Mouse (Mus musculus): ENCODE measurements at regions not wholly inside any gene's neighbourhood (a gene's known extent, or its start where the extent isn't known, plus 50 kb on each side); places are given as distances from the start of the nearest gene placed in this dataset.

GRCm38 (mm10) chr13:82258491-82258935, 475.6 kb downstream of the Cetn3 start:
- WGBS: 80% methylated on average over 1 of the region's 1 CpGs
- Histone ChIP-seq H3K27me3 (ENCODE audit: control insufficient read depth, insufficient read depth, low read length) (no peaks in the 10 kb centered on the region), H3K4me1 (ENCODE audit: control insufficient read depth, insufficient read depth, low read length) (no peaks in the 10 kb centered on the region), H3K9ac (ENCODE audit: low read depth, low read length) (no peak overlapping the region), H3K4me3 (ENCODE audit: insufficient read depth, low read depth, low read length) (no peak overlapping the region), H3K79me2 (ENCODE audit: control insufficient read depth, insufficient read depth, low read length) (no peaks in the 10 kb centered on the region), H3K27ac (replicated peaks; ENCODE audit: insufficient read depth, low read depth, low read length) (no peak overlapping the region), H3K36me3 (ENCODE audit: control insufficient read depth, insufficient read depth, low read length) (no peaks in the 10 kb centered on the region)
- peak; percentile 15 for DNase-seq (ENCODE audit: extremely low read depth, low read depth, low spot score)
- no peak for TF ChIP-seq POLR2A (IDR thresholded peaks at IDR 0.05; ENCODE audit: extremely low read depth, insufficient read depth, low read length)
- no peak for TF ChIP-seq CTCF (IDR thresholded peaks at IDR 0.05; ENCODE audit: low read depth, low read length)

- DNase-seq (ENCODE audit: extremely low read depth, low read depth, low spot score): no peak
- no peaks in the 10 kb centered on the region for H3K79me2 ChIP-seq (ENCODE audit: control insufficient read depth, insufficient read depth, low read length)
- no peak overlapping the region for H3K27ac ChIP-seq (replicated peaks; ENCODE audit: insufficient read depth, low read depth, low read length)
- no peak for TF ChIP-seq CTCF (IDR thresholded peaks at IDR 0.05; ENCODE audit: low read depth, low read length)
- TF ChIP-seq POLR2A (IDR thresholded peaks at IDR 0.05; ENCODE audit: extremely low read depth, insufficient read depth, low read length): no peak
- H3K9ac ChIP-seq (ENCODE audit: low read depth, low read length): no peak overlapping the region
- 67% methylated on average over 2 of the region's 2 CpGs for WGBS
- H3K36me3 ChIP-seq (ENCODE audit: control insufficient read depth, insufficient read depth, low read length): no peaks in the 10 kb centered on the region
- H3K4me1 ChIP-seq (ENCODE audit: control insufficient read depth, insufficient read depth, low read length): no peaks in the 10 kb centered on the region
- no peak overlapping the region for H3K4me3 ChIP-seq (ENCODE audit: insufficient read depth, low read depth, low read length)
- no peaks in the 10 kb centered on the region for H3K27me3 ChIP-seq (ENCODE audit: control insufficient read depth, insufficient read depth, low read length)
Measured at GRCm38 (mm10) chr13:82264236-82264635, 481.4 kb downstream of the Cetn3 start.

- Histone ChIP-seq H3K79me2 (ENCODE audit: control insufficient read depth, insufficient read depth, low read length) (no peaks in the 10 kb centered on the region), H3K4me1 (ENCODE audit: control insufficient read depth, insufficient read depth, low read length) (no peaks in the 10 kb centered on the region), H3K27me3 (ENCODE audit: control insufficient read depth, insufficient read depth, low read length) (no peaks in the 10 kb centered on the region), H3K9ac (ENCODE audit: low read depth, low read length) (no peak overlapping the region), H3K4me3 (ENCODE audit: insufficient read depth, low read depth, low read length) (no peak overlapping the region), H3K36me3 (ENCODE audit: control insufficient read depth, insufficient read depth, low read length) (no peaks in the 10 kb centered on the region), H3K27ac (replicated peaks; ENCODE audit: insufficient read depth, low read depth, low read length) (no peak overlapping the region)
- WGBS: 75% methylated on average over 3 of the region's 3 CpGs
- DNase-seq (ENCODE audit: extremely low read depth, low read depth, low spot score): no peak
- TF ChIP-seq POLR2A (IDR thresholded peaks at IDR 0.05; ENCODE audit: extremely low read depth, insufficient read depth, low read length) (no peak), CTCF (IDR thresholded peaks at IDR 0.05; ENCODE audit: low read depth, low read length) (no peak)
Measured at GRCm38 (mm10) chr13:82265170-82265569, 482.3 kb downstream of the Cetn3 start.

GRCm38 (mm10) chr13:82265736-82266135, 482.9 kb downstream of the Cetn3 start:
- H3K79me2 ChIP-seq (ENCODE audit: control insufficient read depth, insufficient read depth, low read length): no peaks in the 10 kb centered on the region
- no peak for DNase-seq (ENCODE audit: extremely low read depth, low read depth, low spot score)
- H3K4me3 ChIP-seq (ENCODE audit: insufficient read depth, low read depth, low read length): no peak overlapping the region
- WGBS: 65% methylated on average over 2 of the region's 2 CpGs
- H3K36me3 ChIP-seq (ENCODE audit: control insufficient read depth, insufficient read depth, low read length): no peaks in the 10 kb centered on the region
- H3K27me3 ChIP-seq (ENCODE audit: control insufficient read depth, insufficient read depth, low read length): no peaks in the 10 kb centered on the region
- no peaks in the 10 kb centered on the region for H3K4me1 ChIP-seq (ENCODE audit: control insufficient read depth, insufficient read depth, low read length)
- no peak overlapping the region for H3K9ac ChIP-seq (ENCODE audit: low read depth, low read length)
- no peak overlapping the region for H3K27ac ChIP-seq (replicated peaks; ENCODE audit: insufficient read depth, low read depth, low read length)
- TF ChIP-seq CTCF (IDR thresholded peaks at IDR 0.05; ENCODE audit: low read depth, low read length) (no peak), POLR2A (IDR thresholded peaks at IDR 0.05; ENCODE audit: extremely low read depth, insufficient read depth, low read length) (no peak)

- Histone ChIP-seq H3K4me1 (ENCODE audit: control insufficient read depth, insufficient read depth, low read length) (no peaks in the 10 kb centered on the region), H3K27ac (replicated peaks; ENCODE audit: insufficient read depth, low read depth, low read length) (no peak overlapping the region), H3K27me3 (ENCODE audit: control insufficient read depth, insufficient read depth, low read length) (no peaks in the 10 kb centered on the region), H3K79me2 (ENCODE audit: control insufficient read depth, insufficient read depth, low read length) (no peaks in the 10 kb centered on the region), H3K36me3 (ENCODE audit: control insufficient read depth, insufficient read depth, low read length) (no peaks in the 10 kb centered on the region), H3K9ac (ENCODE audit: low read depth, low read length) (no peak overlapping the region), H3K4me3 (ENCODE audit: insufficient read depth, low read depth, low read length) (no peak overlapping the region)
- WGBS: 58% methylated on average over 3 of the region's 3 CpGs
- TF ChIP-seq POLR2A (IDR thresholded peaks at IDR 0.05; ENCODE audit: extremely low read depth, insufficient read depth, low read length): no peak
- TF ChIP-seq CTCF (IDR thresholded peaks at IDR 0.05; ENCODE audit: low read depth, low read length): no peak
- DNase-seq (ENCODE audit: extremely low read depth, low read depth, low spot score): no peak
Measured at GRCm38 (mm10) chr13:82274733-82275132, 491.9 kb downstream of the Cetn3 start.

GRCm38 (mm10) chr13:82276001-82276400, 493.1 kb downstream of the Cetn3 start:
- no peaks in the 10 kb centered on the region for H3K36me3 ChIP-seq (ENCODE audit: control insufficient read depth, insufficient read depth, low read length)
- DNase-seq (ENCODE audit: extremely low read depth, low read depth, low spot score): no peak
- no peak for TF ChIP-seq POLR2A (IDR thresholded peaks at IDR 0.05; ENCODE audit: extremely low read depth, insufficient read depth, low read length)
- TF ChIP-seq CTCF (IDR thresholded peaks at IDR 0.05; ENCODE audit: low read depth, low read length): no peak
- no peaks in the 10 kb centered on the region for H3K79me2 ChIP-seq (ENCODE audit: control insufficient read depth, insufficient read depth, low read length)
- no peak overlapping the region for H3K9ac ChIP-seq (ENCODE audit: low read depth, low read length)
- 70% methylated on average over 3 of the region's 3 CpGs for WGBS
- H3K4me1 ChIP-seq (ENCODE audit: control insufficient read depth, insufficient read depth, low read length): no peaks in the 10 kb centered on the region
- H3K27ac ChIP-seq (replicated peaks; ENCODE audit: insufficient read depth, low read depth, low read length): no peak overlapping the region
- no peaks in the 10 kb centered on the region for H3K27me3 ChIP-seq (ENCODE audit: control insufficient read depth, insufficient read depth, low read length)
- H3K4me3 ChIP-seq (ENCODE audit: insufficient read depth, low read depth, low read length): no peak overlapping the region
